Mouse (Mus musculus) heart, embryonic 16.5 days (tissue): Measurements from ENCODE around the gene Numbl. TPM values are rescaled to one million over a fixed set of nuclear protein-coding genes. Genes with fewer than 3 reads are reported as not detected.

Experiments
- ATAC-seq: fragments of 200-750 bp; cut with Nextera tagmentation; replicated peaks from 2 replicates; pipeline ENCODE4 v1.8.0; 2017; ENCODE audit warnings: moderate number of reproducible peaks; ENCODE audit not compliant: insufficient read depth, low FRiP score; ENCODE audit errors: extremely low read depth
- H3K27ac ChIP-seq: fragments of 300-500 bp; sonication (generic); 2 replicates; pipeline ENCODE4 v1.5.1; 2014; ENCODE audit warnings: mild to moderate bottlenecking, low read length, control low read depth, moderate library complexity
- H3K27me3 ChIP-seq: fragments of 300-500 bp; sonication (generic); 2 replicates; pipeline ENCODE4 v1.6.1; 2014; ENCODE audit warnings: low read length, mixed read lengths; ENCODE audit not compliant: control insufficient read depth, insufficient read depth
- H3K36me3 ChIP-seq: fragments of 300-500 bp; sonication (generic); 2 replicates; pipeline ENCODE4 v1.6.1; 2014; ENCODE audit not compliant: control insufficient read depth, insufficient read depth
- H3K4me1 ChIP-seq: fragments of 300-500 bp; sonication (generic); 2 replicates; pipeline ENCODE4 v1.6.1; 2014; ENCODE audit warnings: low read length, mixed read lengths; ENCODE audit not compliant: control insufficient read depth, insufficient read depth
- H3K4me2 ChIP-seq: fragments of 300-500 bp; sonication (generic); 2 replicates; pipeline ENCODE4 v1.6.1; 2014; ENCODE audit warnings: low read depth, mild to moderate bottlenecking, control low read depth, low read length
- H3K4me3 ChIP-seq: fragments of 300-500 bp; sonication (generic); 2 replicates; pipeline ENCODE4 v1.5.1; 2014; ENCODE audit warnings: mild to moderate bottlenecking, control low read depth, low read length
- H3K9ac ChIP-seq: fragments of 300-500 bp; sonication (generic); 2 replicates; pipeline ENCODE4 v1.6.1; 2014; ENCODE audit warnings: low read length, control low read depth
- H3K9me3 ChIP-seq: fragments of 300-500 bp; sonication (generic); replicated peaks from 2 replicates; pipeline ENCODE4 v1.6.1; 2016; ENCODE audit warnings: low read length; ENCODE audit not compliant: control insufficient read depth
- WGBS: fragments of 180-500 bp; shearing (Covaris S2); extraction: QIAGEN DNeasy Blood & Tissue Kit; methylation state at CpG from one replicate; pipeline ENCODE4 v1.1.7; 2014; 5-methylcytosine and 5-hydroxymethylcytosine counted together
- polyA plus RNA-seq: library from polyadenylated mRNA; unstranded; fragments of >200 nt; fragmentation: Nextera tagmentation; extraction: Ambion mirVana; gene quantifications from 2 replicates; pipeline ENCODE4 v1.2.1, GENCODE M21; 2015

Gene Numbl
- polyA plus RNA-seq, 1 experiment from 2014 or later, result 8.7 TPM

GRCm38 (mm10) chr7:27277191-27277590 is 19.0 kb downstream of the Numbl start:
- no peak for ATAC-seq
- WGBS, result 94% methylated on average over 3 of the region's 3 CpGs
- H3K9ac ChIP-seq, result no peak overlapping the region
- H3K4me3 ChIP-seq, result no peak overlapping the region
- H3K9me3 ChIP-seq, result no peaks in the 10 kb centered on the region
- peaks cover 18% of the 10 kb centered on the region for H3K36me3 ChIP-seq
- no peaks in the 10 kb centered on the region for H3K4me1 ChIP-seq
- no peaks in the 10 kb centered on the region for H3K27me3 ChIP-seq
- H3K4me2 ChIP-seq, result no peak overlapping the region
- H3K27ac ChIP-seq, result no peak overlapping the region

GRCm38 (mm10) chr7:27281717-27282116 is 23.5 kb downstream of the Numbl start:
- peaks cover 4% of the 10 kb centered on the region; the same call in 1 of the 2 replicates for H3K4me1 ChIP-seq
- H3K4me2 ChIP-seq, result no peak overlapping the region
- WGBS, result 57% methylated on average over 13 of the region's 13 CpGs
- H3K4me3 ChIP-seq, result no peak overlapping the region
- no peaks in the 10 kb centered on the region for H3K9me3 ChIP-seq
- H3K9ac ChIP-seq, result no peak overlapping the region
- no peak for ATAC-seq
- peaks cover 15% of the 10 kb centered on the region for H3K36me3 ChIP-seq
- H3K27me3 ChIP-seq, result peaks cover 9% of the 10 kb centered on the region
- H3K27ac ChIP-seq, result no peak overlapping the region

GRCm38 (mm10) chr7:27282225-27282624 is 24.0 kb downstream of the Numbl start:
- H3K9me3 ChIP-seq, result no peaks in the 10 kb centered on the region
- 66% methylated on average over 4 of the region's 4 CpGs for WGBS
- H3K27me3 ChIP-seq, result peaks cover 9% of the 10 kb centered on the region
- peaks cover 11% of the 10 kb centered on the region for H3K36me3 ChIP-seq
- no peak overlapping the region for H3K4me3 ChIP-seq
- H3K9ac ChIP-seq, result no peak overlapping the region
- no peak for ATAC-seq
- no peak overlapping the region for H3K27ac ChIP-seq
- no peak overlapping the region for H3K4me2 ChIP-seq
- H3K4me1 ChIP-seq, result peaks cover 4% of the 10 kb centered on the region; the same call in 1 of the 2 replicates

- Histone ChIP-seq H3K27ac (no peak overlapping the region), H3K9ac (no peak overlapping the region), H3K9me3 (0 out of 2 replicates have a peak, but pooled peaks cover 2% of the 10 kb centered on the region), H3K36me3 (no peaks in the 10 kb centered on the region), H3K4me3 (no peak overlapping the region), H3K27me3 (peaks cover 9% of the 10 kb centered on the region), H3K4me1 (peaks cover 4% of the 10 kb centered on the region; the same call in 1 of the 2 replicates), H3K4me2 (peak overlapping the region; percentile 16; the same call in 1 of the 2 replicates)
- 2% methylated on average over 28 of the region's 28 CpGs for WGBS
- ATAC-seq, result peak; percentile 43; the same call in 1 of the 2 replicates
Observed at GRCm38 (mm10) chr7:27284865-27285697, 26.8 kb downstream of the Numbl start.

GRCm38 (mm10) chr7:27285698-27286066 is 27.4 kb downstream of the Numbl start:
- WGBS, result 4% methylated on average over 8 of the region's 8 CpGs
- Histone ChIP-seq H3K9ac (no peak overlapping the region), H3K9me3 (0 out of 2 replicates have a peak, but pooled peaks cover 2% of the 10 kb centered on the region), H3K36me3 (no peaks in the 10 kb centered on the region), H3K27me3 (peaks cover 9% of the 10 kb centered on the region), H3K4me1 (peaks cover 4% of the 10 kb centered on the region; the same call in 1 of the 2 replicates), H3K4me2 (peak overlapping the region; percentile 16; the same call in 1 of the 2 replicates), H3K27ac (no peak overlapping the region), H3K4me3 (no peak overlapping the region)
- peak; percentile 49; the same call in 1 of the 2 replicates for ATAC-seq

- no peak for ATAC-seq
- 86% methylated on average over 7 of the region's 7 CpGs for WGBS
- Histone ChIP-seq H3K9me3 (0 out of 2 replicates have a peak, but pooled peaks cover 2% of the 10 kb centered on the region), H3K4me1 (peaks cover 6% of the 10 kb centered on the region; the same call in 1 of the 2 replicates), H3K27ac (no peak overlapping the region), H3K4me2 (no peak overlapping the region), H3K4me3 (no peak overlapping the region), H3K9ac (no peak overlapping the region), H3K27me3 (peaks cover 9% of the 10 kb centered on the region), H3K36me3 (no peaks in the 10 kb centered on the region)
Observed at GRCm38 (mm10) chr7:27288732-27289131, 30.5 kb downstream of the Numbl start.

- Histone ChIP-seq H3K36me3 (no peaks in the 10 kb centered on the region), H3K4me1 (peaks cover 3% of the 10 kb centered on the region; the same call in 1 of the 2 replicates), H3K9me3 (0 out of 2 replicates have a peak, but pooled peaks cover 2% of the 10 kb centered on the region), H3K27ac (no peak overlapping the region), H3K4me3 (no peak overlapping the region), H3K4me2 (no peak overlapping the region), H3K9ac (no peak overlapping the region), H3K27me3 (peaks cover under 1% of the 10 kb centered on the region)
- WGBS, result 72% methylated on average over 2 of the region's 2 CpGs
- ATAC-seq, result no peak
Observed at GRCm38 (mm10) chr7:27290555-27290954, 32.3 kb downstream of the Numbl start.

GRCm38 (mm10) chr7:27291795-27292466 is 33.7 kb downstream of the Numbl start:
- H3K9me3 ChIP-seq, result 0 out of 2 replicates have a peak, but pooled peaks cover 2% of the 10 kb centered on the region
- H3K4me2 ChIP-seq, result 0 out of 2 replicates have a peak overlapping the region, but pooled peaks have one; percentile 13
- H3K4me3 ChIP-seq, result no peak overlapping the region
- no peaks in the 10 kb centered on the region for H3K27me3 ChIP-seq
- no peaks in the 10 kb centered on the region for H3K36me3 ChIP-seq
- WGBS, result 35% methylated on average over 12 of the region's 12 CpGs
- H3K27ac ChIP-seq, result peak overlapping the region; percentile 42
- peaks cover 2% of the 10 kb centered on the region; the same call in 1 of the 2 replicates for H3K4me1 ChIP-seq
- ATAC-seq, result peak; percentile 37
- no peak overlapping the region for H3K9ac ChIP-seq
